Mouse (Mus musculus) stomach, postnatal 0 days (tissue): Measurements from ENCODE around the gene Rln3.
"Not testable (repeated sequence)": the region's sequence is repeated elsewhere in the genome, so short reads cannot be mapped to it uniquely, and the experiment has no call there.

Experiments used
- CTCF ChIP-seq: IDR thresholded peaks from 2 replicates; pipeline ENCODE4 v1.5.1; 2016; ENCODE audit warnings: antibody characterized with exemption, low read depth, mild to moderate bottlenecking, moderate library complexity
- EP300 ChIP-seq: optimal IDR thresholded peaks from 2 replicates; pipeline ENCODE3; 2016; ENCODE audit warnings: antibody characterized with exemption

- TF ChIP-seq CTCF, EP300: not testable (repeated sequence)
Observed at GRCm38 (mm10) chr8:84005502-84005901, 39.3 kb downstream of the Rln3 start.
